Mouse (Mus musculus) G1E (cell line): ENCODE measurements around the gene Vrk1.

ENCODE experiments used
- CTCF ChIP-seq: IDR thresholded peaks from 2 replicates; pipeline ENCODE4 v1.5.1; 2012; ENCODE audit warnings: low read depth, low read length, inconsistent platforms, mixed read lengths
- GATA1 ChIP-seq: IDR thresholded peaks from 2 replicates; pipeline ENCODE4 v1.6.1; 2012; ENCODE audit warnings: borderline replicate concordance, low read length, inconsistent platforms, mixed read lengths
- GATA2 ChIP-seq: IDR thresholded peaks from 2 replicates; pipeline ENCODE4 v1.6.1; 2012; ENCODE audit warnings: low read depth, low read length, inconsistent platforms, borderline replicate concordance
- POLR2AphosphoS5 ChIP-seq: IDR thresholded peaks from 2 replicates; pipeline ENCODE4 v1.6.1; 2012; ENCODE audit warnings: low read depth, low read length, inconsistent platforms; ENCODE audit not compliant: insufficient replicate concordance
- TAL1 ChIP-seq: conservative IDR thresholded peaks from 2 replicates; pipeline ENCODE4 v1.6.1; 2012; ENCODE audit warnings: low read depth, low read length, inconsistent platforms, mixed read lengths

- TF ChIP-seq CTCF (no peak), GATA1 (no peak), GATA2 (no peak), POLR2AphosphoS5 (no peak), TAL1 (no peak)
Observed at GRCm38 (mm10) chr12:106094827-106095226, 84.8 kb downstream of the Vrk1 start.
